Mouse (Mus musculus) 416B (cell line): ENCODE measurements at regions not wholly inside any gene's neighbourhood (a gene's known extent, or its start where the extent isn't known, plus 50 kb on each side); places are given as distances from the start of the nearest gene placed in this dataset.

ENCODE experiments used
- DNase-seq: peaks from one replicate; pipeline ENCODE4 v3.0.0; 2011; ENCODE audit warnings: low read depth

GRCm38 (mm10) chr3:131056893-131057660 is 53.2 kb upstream of the Lef1 start:
- DNase-seq = peak; percentile 86

GRCm38 (mm10) chr3:131054241-131054972 is 55.9 kb upstream of the Lef1 start:
- no peak for DNase-seq

DNA sequence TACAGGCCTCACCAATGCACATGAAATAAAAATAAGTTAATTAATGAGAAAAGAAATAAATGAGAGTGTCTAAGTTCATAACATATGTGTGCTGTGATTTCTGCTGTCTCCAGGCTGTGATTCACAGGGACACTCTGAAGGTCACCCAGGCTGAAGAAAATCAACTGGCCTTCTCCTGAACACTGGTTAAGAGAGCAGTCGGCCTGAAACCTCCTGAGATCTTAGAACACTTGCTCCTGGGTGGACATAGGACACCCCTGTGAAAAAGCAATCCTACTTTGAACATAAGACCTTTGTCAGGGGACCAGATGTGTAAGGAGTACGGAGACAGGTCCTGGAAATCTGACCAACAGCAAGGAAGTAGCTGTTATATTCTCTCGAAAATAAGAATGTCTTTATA is 62.6 kb upstream of the Lef1 start:
- DNase-seq = no peak

DNA sequence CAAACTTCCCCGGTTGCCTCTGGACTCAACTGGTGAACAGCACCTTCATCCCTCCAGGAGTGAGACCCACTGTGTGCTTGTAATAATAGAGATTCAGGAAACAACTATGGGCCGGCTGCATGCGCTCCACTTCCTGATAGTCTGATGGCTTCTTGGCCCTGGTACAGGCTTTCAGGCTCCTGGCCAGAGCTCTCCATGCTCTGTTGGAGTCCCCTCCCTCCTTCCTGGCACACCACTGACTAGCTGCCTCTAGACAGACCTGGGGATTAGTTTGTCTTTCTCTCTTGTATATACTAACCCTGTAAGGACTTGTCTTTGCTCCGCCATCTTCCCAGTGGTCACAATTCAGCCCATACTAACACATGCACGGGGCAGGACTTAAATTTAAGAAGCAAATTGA is 63.9 kb upstream of the Lef1 start:
- DNase-seq = no peak

GRCm38 (mm10) chr3:131040214-131040825 is 70.0 kb upstream of the Lef1 start:
- DNase-seq = no peak

DNA sequence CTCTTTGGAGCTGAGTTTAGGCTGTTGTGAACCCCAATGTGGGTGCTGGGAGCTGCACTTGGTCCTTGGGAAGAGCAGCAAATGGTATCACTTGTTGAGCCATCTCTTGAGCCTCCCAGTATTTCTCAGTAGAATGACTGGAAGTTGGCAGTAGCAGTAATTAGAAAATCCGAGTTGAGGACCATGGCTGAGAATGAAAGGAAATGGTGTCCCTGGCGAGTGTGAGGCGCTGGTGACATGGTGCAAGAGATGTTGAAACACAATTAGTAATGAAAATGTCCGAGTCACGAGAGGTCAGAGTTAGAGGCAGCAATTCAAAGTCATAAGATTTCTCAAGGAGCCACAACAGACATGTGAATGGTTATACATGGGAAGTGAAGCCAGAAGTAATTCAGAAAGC is 73.2 kb upstream of the Lef1 start:
- DNase-seq = no peak

DNA sequence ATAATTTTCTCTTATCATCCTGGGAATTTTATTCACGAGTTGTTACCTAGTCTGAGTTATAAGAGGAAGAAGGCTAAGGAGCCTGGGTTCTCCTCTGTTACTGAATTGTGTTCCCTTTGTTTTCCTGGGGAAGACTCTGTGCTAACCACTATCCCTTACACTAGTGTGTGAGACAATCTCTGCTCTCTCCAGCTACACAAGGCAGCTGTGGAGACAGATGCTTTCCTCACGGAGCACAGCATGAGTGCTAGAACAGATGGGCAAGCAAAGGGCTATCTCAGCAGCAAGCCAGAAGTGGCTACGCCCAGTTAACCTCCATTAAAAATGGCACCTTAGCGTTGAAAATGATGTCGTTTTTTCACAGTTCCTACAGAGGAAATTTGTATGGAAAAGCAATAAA is 75.5 kb upstream of the Lef1 start:
- DNase-seq = no peak

DNA sequence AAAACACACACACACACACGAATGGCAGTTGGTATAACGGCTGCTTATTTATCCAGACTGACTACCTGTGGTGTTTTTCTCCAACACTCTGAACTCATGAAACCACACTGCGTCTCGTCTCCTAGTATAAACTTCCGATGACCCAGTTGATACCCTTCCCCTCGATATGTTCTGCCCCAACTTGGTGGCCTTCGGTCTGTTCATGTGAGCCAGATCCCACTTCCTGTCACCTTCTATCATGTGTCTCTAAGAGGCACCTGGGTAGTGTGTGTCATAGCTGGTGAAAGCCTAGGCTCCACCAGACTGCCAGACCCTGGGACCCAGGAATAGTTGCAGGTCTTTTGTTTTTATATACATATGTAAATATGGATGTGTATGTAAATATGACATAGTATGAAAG is 83.9 kb upstream of the Lef1 start:
- DNase-seq = no peak

DNA sequence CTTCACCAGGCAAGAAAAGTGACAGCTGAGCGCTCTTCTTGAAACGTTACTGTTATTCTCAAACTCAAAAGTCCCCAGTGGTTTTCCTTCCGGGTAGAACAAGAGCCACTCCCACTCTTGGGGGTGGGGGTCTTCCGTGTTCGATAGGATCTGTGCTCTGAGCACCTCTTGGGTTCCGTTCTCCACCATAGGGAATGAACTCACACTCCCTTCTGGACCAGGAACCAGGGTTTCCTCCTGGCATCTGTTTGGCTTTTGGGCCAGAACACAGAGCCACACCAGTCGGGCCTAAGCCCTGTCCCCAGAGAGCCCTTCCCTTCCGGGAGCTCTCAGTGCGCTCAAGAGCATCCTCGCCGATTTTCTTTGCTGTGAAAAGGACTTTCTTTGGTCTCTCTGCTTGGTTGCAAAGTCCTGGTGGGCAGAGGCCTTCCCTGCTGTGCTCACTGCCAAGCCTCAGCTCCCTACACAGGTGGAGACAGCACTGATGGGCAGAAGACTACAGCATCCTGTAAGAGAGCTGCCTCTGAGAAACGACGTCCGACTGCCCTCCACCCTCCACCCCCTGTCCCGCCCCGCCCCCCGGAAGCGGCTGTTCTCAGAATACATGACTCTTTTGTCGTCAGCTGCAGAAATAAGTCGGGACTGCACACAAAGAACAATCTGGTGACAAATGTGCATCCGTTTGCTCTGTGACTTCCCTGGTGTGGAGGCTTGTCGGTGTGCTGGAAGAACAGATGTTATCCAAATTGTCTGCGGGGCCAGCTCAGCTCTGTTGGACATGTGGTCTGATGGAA is 90.9 kb upstream of the Lef1 start:
- no peak for DNase-seq

- DNase-seq = no peak
These were observed 92.4 kb upstream of the Lef1 start for GRCm38 (mm10) chr3:131017899-131018298.

- DNase-seq = no peak
These were observed 94.2 kb upstream of the Lef1 start for GRCm38 (mm10) chr3:131016104-131016503.

DNA sequence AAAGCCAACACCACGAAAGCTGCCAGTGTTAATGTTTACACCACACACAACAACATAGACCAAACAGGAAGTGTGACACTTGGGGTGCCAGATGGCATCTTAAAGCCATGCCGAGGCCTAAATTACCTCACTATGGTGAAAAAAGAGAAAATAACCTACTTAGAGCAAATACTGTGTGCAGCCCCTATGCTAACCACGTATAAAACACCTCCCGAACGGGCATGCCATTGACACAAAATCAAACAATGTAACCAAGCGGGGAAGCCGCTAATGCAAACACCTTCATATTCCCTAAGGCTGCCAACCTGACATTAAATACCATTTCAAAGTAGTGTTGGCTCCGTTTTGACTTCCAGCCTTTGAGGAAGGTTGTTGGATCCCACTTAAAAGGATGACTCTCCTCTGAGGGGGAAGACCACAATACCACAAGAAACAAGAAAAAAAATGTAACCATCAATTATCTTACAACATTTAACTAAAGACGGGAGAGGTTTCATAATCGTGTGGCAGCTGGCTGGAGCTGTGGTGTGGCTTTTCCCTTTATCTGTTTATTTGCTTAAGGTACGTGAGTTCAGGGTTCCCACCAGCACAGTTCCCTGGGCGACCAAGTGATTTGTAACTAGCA is 96.1 kb upstream of the Lef1 start:
- peak; percentile 17 for DNase-seq

DNA sequence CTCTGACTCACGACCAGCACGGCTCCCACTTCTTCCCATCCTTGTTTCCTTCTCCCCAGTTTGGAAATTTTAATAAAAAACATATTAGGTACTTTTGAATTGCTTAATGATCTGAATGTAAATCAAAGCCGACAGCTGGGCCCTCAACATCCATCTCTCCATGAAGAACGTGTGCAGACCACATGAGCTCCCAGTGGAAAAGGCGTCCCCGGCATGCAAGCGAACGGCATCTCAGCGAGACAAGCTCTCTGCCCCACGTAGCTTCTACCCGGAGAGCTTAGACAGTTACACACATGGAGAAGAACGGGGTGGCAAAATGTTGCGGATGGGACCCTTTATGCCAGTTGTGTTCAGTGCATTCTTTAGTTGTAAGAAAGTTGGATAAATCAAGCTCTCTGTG is 109.6 kb upstream of the Lef1 start:
- no peak for DNase-seq

DNA sequence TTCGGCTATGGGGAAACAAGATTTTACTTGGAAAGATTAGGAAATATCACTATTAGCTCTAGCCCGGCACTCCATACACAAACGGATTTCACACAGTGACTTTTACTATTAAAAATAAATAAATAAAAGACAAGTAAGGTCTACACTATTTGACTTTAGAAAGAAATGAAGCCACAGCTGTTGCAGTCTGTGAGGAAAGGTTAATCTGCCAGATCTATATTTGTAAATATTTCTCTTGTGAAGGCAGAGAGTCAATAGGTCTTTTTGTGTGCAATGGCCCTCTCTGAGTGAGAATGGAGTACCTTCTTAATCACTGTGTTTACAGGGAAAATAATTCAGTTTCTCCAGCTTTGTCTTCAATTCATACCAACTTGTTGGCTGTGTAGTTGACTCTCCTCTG is 110.0 kb upstream of the Lef1 start:
- DNase-seq = no peak

GRCm38 (mm10) chr3:130999818-131000217 is 110.5 kb upstream of the Lef1 start:
- no peak for DNase-seq

- no peak for DNase-seq
These were observed 111.8 kb upstream of the Lef1 start for GRCm38 (mm10) chr3:130998433-130998832.

GRCm38 (mm10) chr3:130996786-130997185 is 113.5 kb upstream of the Lef1 start:
- no peak for DNase-seq

- no peak for DNase-seq
These were observed 118.3 kb upstream of the Lef1 start for GRCm38 (mm10) chr3:130991971-130992370.

GRCm38 (mm10) chr3:130986708-130987107 is 123.6 kb upstream of the Lef1 start:
- no peak for DNase-seq

DNA sequence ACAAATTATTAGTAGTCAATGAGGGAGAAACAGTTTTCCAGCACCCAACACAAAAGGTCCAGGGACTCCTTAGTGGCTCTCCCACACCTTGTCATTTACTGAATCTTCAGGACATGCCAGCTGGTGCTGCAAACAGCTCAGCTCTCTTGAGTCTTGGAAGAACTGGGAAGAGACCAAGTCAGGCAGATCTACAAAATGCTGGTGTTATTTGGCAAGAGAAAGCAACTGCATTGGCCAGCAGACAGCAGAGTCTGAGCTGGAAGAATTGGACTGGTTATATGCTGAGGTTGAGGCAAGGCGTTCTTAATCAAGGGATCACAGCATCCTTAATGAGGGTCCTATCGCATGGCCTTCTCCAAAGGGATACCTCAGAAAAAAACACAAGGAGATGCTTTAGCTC is 124.2 kb upstream of the Lef1 start:
- DNase-seq = no peak

DNA sequence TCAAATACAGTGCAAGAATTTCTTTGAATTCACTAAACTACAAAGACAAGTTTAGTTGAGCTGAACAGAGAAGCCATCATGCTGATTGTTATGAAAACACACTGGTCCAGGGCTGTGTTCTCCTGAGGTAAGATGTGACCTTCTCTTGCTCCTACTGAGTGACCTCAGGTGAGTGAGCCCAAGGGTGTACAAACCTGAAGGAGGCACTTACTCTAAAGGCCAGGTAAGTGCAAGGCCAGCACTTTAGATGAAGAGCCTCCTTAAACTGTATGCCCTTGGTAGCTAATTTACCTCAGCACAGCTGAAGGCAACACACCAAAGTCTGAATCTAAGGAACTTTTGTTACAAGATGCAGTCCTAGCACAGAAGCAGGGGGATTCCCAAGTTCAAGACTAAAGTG is 128.7 kb upstream of the Lef1 start:
- DNase-seq = no peak
